Mouse (Mus musculus) stomach, postnatal 0 days (tissue): ENCODE results near the gene Cog5.

Source experiments
- CTCF ChIP-seq: IDR thresholded peaks from 2 replicates; pipeline ENCODE4 v1.5.1; 2016; ENCODE audit warnings: antibody characterized with exemption, low read depth, mild to moderate bottlenecking, moderate library complexity
- EP300 ChIP-seq: optimal IDR thresholded peaks from 2 replicates; pipeline ENCODE3; 2016; ENCODE audit warnings: antibody characterized with exemption

DNA sequence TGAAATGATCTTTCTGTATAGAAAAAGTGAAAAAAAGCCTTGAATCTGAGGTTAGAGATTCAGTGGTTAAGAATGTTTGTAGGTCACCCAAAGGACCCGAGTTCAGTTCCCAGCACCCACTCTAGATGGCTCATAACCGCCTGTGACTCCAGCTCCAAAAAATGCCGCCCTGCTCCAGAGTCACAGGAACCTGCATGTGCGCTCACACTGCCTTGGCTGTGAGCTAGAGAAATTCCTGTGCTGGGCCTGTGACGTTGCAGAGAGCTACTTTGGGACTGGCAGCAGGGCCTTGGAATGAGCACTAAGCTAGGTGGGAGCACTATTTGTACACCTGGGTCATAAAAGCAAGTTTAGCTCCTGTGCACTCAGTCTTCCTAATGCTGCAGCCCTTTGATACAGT is 262.0 kb downstream of the Cog5 start:
- TF ChIP-seq CTCF: no peak
- no peak for TF ChIP-seq EP300
